Mouse (Mus musculus): Measurements from ENCODE around the gene Hsfy2. TPM values are rescaled to one million over a fixed set of nuclear protein-coding genes. Genes with fewer than 3 reads are reported as not detected.

The Hsfy2 gene
- not detected in 2 replicates for polyA plus RNA-seq (2014; fragmentation: Nextera tagmentation; extraction: Ambion mirVana)

DNA sequence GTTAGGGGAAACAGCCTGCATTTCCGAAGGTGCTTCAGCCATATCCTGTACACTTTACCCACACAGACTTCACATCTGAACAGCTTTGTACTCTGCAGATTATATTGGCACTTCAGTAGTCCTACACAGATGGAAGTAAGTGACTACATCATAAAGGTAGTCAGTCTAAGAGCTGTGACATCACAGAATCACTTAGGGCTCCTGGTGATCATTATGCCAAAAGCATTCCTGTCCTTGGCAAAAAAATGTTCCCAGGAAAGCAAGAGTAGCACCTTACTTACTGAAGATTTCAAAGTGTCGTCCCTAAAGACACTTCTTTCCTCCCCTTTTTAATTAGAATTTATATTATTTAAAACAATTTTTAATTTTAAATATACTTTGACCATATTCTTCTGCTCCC is at the start of gene Hsfy2:
TSS of gene Hsfy2 (minus strand) at position 101 of the 400 bp plus-strand sequence.
- no peak within 1 kb of the TSS for H3K9ac ChIP-seq
- DNase-seq (no peak), ATAC-seq (ENCODE audit: insufficient read depth) (no peak)
- no peak within 1 kb of the TSS for H3K27ac ChIP-seq (ENCODE audit: low read depth)
- H3K36me3 ChIP-seq (ENCODE audit: insufficient read depth): no peaks in the 10 kb centered on the region
- WGBS: 77% methylated on average over 2 of the region's 2 CpGs
- H3K27me3 ChIP-seq (ENCODE audit: insufficient read depth, low read length): no peaks in the 10 kb centered on the region
- no peaks in the 10 kb centered on the region for H3K9me3 ChIP-seq (ENCODE audit: low read depth, low read length)
- TF ChIP-seq CTCF (IDR thresholded peaks at IDR 0.05; ENCODE audit: low read depth): no peak
- no peak within 1 kb of the TSS for H3K4me3 ChIP-seq (ENCODE audit: low read depth, low read length)
- H3K4me2 ChIP-seq: no peak within 1 kb of the TSS
- H3K4me1 ChIP-seq (ENCODE audit: insufficient read depth): no peaks in the 10 kb centered on the region

DNA sequence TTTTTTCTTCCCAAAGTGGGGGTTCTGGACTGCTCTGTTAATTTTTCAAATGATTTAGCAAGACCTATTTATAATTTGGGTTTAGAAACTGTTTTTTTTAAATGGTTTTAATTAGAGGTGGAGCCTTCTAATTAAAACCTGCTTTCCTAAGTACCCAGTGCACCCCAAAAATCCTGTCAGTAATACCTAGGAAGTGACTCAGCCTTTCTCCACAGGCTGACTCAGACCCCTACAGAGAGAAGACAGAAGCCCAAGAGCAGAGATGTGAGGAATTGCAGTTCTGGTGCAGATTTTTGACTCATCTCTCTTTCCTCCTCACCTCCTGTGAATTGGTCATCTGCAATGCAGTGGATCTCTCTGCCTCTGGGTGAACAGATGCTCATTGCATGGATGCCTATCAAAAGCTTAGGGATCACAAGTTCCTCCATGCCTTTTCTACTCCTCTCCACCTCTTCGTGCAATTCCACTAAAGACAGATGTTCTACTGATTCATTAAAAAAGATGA is 47.9 kb upstream of the Hsfy2 start:
- TF ChIP-seq CTCF (IDR thresholded peaks at IDR 0.05; ENCODE audit: low read depth): no peak
- Histone ChIP-seq H3K27me3 (ENCODE audit: insufficient read depth, low read length) (no peaks in the 10 kb centered on the region), H3K4me1 (ENCODE audit: insufficient read depth) (no peaks in the 10 kb centered on the region), H3K4me3 (ENCODE audit: low read depth, low read length) (no peak overlapping the region), H3K9ac (no peak overlapping the region), H3K9me3 (ENCODE audit: low read depth, low read length) (no peaks in the 10 kb centered on the region), H3K4me2 (no peak overlapping the region), H3K27ac (ENCODE audit: low read depth) (no peak overlapping the region), H3K36me3 (ENCODE audit: insufficient read depth) (no peaks in the 10 kb centered on the region)
- ATAC-seq (ENCODE audit: insufficient read depth): no peak
- DNase-seq: no peak
- WGBS: 89% methylated on average over 1 of the region's 1 CpGs

DNA sequence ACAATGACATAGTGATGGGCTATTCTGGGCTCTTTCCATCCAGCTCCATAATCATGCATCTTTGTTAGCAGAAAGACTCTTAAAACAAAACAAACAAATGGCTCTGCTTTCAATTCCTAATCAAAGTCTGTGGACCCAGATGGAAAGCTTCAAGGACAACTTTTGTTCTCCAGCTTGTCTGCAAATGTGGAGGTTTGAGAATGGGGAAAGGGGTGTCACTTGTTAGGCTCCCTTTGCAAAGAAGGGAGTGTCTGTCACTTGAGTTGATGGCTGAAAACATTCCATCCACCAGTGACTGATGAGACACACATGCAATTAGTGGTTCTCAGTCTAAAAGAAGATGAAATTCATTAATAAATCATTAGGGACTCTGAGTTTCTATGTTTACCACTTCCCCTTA is 47.3 kb upstream of the Hsfy2 start:
- peak; percentile 28 for DNase-seq
- Histone ChIP-seq H3K4me3 (ENCODE audit: low read depth, low read length) (no peak overlapping the region), H3K4me2 (no peak overlapping the region), H3K36me3 (ENCODE audit: insufficient read depth) (no peaks in the 10 kb centered on the region), H3K9ac (no peak overlapping the region), H3K27ac (ENCODE audit: low read depth) (no peak overlapping the region), H3K9me3 (ENCODE audit: low read depth, low read length) (no peaks in the 10 kb centered on the region), H3K27me3 (ENCODE audit: insufficient read depth, low read length) (no peaks in the 10 kb centered on the region), H3K4me1 (ENCODE audit: insufficient read depth) (no peaks in the 10 kb centered on the region)
- no peak for ATAC-seq (ENCODE audit: insufficient read depth)
- TF ChIP-seq CTCF (IDR thresholded peaks at IDR 0.05; ENCODE audit: low read depth): no peak

DNA sequence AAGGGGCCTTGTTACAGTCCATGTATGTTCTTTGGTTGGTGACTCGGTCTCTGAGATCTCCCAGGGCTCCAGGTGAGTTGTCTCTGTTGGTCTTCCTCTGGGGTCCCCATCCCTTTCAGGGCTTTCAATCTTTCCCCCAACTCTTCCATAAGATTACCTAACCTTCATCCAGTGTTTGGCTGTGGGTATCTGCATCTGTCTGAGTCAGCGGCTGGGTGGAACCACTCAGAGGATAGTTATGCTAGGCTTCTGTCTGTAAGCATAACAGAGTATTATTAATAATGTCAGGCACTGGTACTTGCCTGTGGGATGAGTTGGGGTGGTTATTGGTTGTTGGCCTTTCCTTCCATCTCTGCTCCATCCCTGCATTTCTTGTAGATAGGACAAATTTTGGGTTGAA is 44.0 kb upstream of the Hsfy2 start:
- TF ChIP-seq CTCF (IDR thresholded peaks at IDR 0.05; ENCODE audit: low read depth): no peak
- 84% methylated on average over 2 of the region's 2 CpGs for WGBS
- Histone ChIP-seq H3K4me2 (no peak overlapping the region), H3K27me3 (ENCODE audit: insufficient read depth, low read length) (no peaks in the 10 kb centered on the region), H3K27ac (ENCODE audit: low read depth) (no peak overlapping the region), H3K4me3 (ENCODE audit: low read depth, low read length) (no peak overlapping the region), H3K36me3 (ENCODE audit: insufficient read depth) (no peaks in the 10 kb centered on the region), H3K4me1 (ENCODE audit: insufficient read depth) (no peaks in the 10 kb centered on the region), H3K9ac (no peak overlapping the region), H3K9me3 (ENCODE audit: low read depth, low read length) (no peaks in the 10 kb centered on the region)
- DNase-seq: no peak
- no peak for ATAC-seq (ENCODE audit: insufficient read depth)

DNA sequence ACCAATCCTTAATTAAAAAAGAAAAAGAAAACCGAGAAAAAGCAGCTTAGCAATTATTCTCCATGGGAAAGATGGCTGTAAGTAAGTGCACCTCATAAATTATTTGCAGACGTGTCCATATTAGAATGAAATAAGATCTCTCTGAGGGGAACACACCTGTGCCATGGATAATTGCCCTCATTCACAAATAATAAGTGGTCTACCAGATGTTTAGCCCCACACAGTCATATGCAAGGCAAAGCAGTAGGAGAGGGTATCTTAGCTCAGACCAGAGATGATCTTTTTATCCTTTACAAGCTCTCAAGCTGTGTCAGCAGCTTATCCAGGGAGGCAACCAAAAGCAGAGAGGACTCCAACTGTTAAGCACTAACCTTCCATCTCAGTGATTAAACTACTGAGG is 38.0 kb upstream of the Hsfy2 start:
- H3K4me3 ChIP-seq (ENCODE audit: low read depth, low read length): no peak overlapping the region
- no peak for DNase-seq

DNA sequence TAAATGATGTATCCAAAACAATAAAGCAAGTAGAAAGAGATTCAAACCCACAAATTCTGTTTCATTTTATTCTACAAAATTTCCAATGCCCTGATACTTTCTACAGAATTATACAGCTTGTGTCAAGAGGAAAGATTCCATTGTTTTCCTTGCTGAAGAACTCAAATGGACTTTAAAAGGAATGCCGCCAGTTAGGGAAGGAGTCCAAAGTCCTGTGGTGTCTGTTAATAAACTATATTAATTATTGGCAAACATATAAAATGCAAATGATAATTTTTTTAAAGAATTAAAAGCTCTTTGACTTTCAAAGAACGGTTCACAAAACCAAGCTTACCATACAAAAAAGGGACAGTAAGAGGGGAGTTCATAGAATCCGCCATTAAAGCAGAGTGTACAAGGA is 37.4 kb upstream of the Hsfy2 start:
- DNase-seq (no peak), ATAC-seq (ENCODE audit: insufficient read depth) (no peak)
- Histone ChIP-seq H3K4me1 (ENCODE audit: insufficient read depth) (no peaks in the 10 kb centered on the region), H3K27ac (ENCODE audit: low read depth) (no peak overlapping the region), H3K36me3 (ENCODE audit: insufficient read depth) (no peaks in the 10 kb centered on the region), H3K4me3 (ENCODE audit: low read depth, low read length) (no peak overlapping the region), H3K4me2 (no peak overlapping the region), H3K9ac (no peak overlapping the region), H3K9me3 (ENCODE audit: low read depth, low read length) (no peaks in the 10 kb centered on the region), H3K27me3 (ENCODE audit: insufficient read depth, low read length) (no peaks in the 10 kb centered on the region)
- TF ChIP-seq CTCF (IDR thresholded peaks at IDR 0.05; ENCODE audit: low read depth): no peak
- 89% methylated on average over 3 of the region's 3 CpGs for WGBS

More for the DNA sequence above, 38.0 kb upstream of the Hsfy2 start:
- no peaks in the 10 kb centered on the region for H3K27me3 ChIP-seq (ENCODE audit: insufficient read depth, low read length)
- no peak overlapping the region for H3K9ac ChIP-seq
- 62% methylated on average over 2 of the region's 2 CpGs for WGBS
- H3K36me3 ChIP-seq (ENCODE audit: insufficient read depth): no peaks in the 10 kb centered on the region
- no peak overlapping the region for H3K27ac ChIP-seq (ENCODE audit: low read depth)
- H3K4me2 ChIP-seq: no peak overlapping the region
- no peak for TF ChIP-seq CTCF (IDR thresholded peaks at IDR 0.05; ENCODE audit: low read depth)
- no peak for ATAC-seq (ENCODE audit: insufficient read depth)
- H3K4me1 ChIP-seq (ENCODE audit: insufficient read depth): no peaks in the 10 kb centered on the region
- H3K9me3 ChIP-seq (ENCODE audit: low read depth, low read length): no peaks in the 10 kb centered on the region

DNA sequence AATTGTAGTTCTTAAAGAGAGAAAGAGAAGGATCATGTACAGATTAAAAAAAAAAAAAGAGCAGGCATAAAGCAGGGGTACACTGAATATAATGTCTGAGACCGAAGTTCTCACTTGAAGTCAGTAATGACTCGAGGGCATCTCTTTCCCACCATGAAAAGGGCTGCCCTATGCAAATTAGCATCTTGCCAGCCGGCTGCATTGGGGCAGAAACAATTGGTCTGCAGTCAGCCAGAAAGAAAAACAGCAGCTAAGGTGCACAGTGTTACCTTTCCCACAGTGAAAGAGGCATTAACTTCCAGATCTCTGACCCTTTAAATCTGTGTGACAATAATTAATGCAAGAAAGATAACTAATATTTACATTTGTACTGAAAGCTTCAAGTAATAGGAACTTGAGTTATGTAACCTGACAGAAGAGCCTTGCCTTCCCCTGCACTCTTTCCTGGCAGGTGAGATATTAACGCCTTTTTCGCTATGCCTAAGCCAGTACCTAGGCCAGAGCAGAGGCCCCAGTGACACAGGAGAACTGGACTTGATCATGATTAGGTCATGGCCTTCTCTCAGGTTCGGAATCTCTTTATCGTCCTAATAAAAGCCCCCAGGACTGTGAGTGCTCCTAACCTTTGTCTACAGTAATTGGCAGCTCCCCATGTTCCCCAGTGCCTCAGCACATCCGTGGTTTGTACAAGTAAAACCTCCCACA is 34.2 kb upstream of the Hsfy2 start:
- no peak overlapping the region for H3K9ac ChIP-seq
- H3K4me1 ChIP-seq (ENCODE audit: insufficient read depth): no peaks in the 10 kb centered on the region
- H3K27me3 ChIP-seq (ENCODE audit: insufficient read depth, low read length): no peaks in the 10 kb centered on the region
- H3K36me3 ChIP-seq (ENCODE audit: insufficient read depth): no peaks in the 10 kb centered on the region
- H3K4me2 ChIP-seq: no peak overlapping the region
- TF ChIP-seq CTCF (IDR thresholded peaks at IDR 0.05; ENCODE audit: low read depth): no peak
- no peak for ATAC-seq (ENCODE audit: insufficient read depth)
- no peak for DNase-seq
- no peak overlapping the region for H3K27ac ChIP-seq (ENCODE audit: low read depth)
- no peak overlapping the region for H3K4me3 ChIP-seq (ENCODE audit: low read depth, low read length)
- H3K9me3 ChIP-seq (ENCODE audit: low read depth, low read length): no peaks in the 10 kb centered on the region
- WGBS: 40% methylated on average over 8 of the region's 8 CpGs

Data from lung, embryonic 14.5 days (tissue).